Mouse (Mus musculus): Measurements from ENCODE around the gene Amfr.

GRCm38 (mm10) chr8:93923897-93924334 lies 88.7 kb downstream of the Amfr start:
- TF ChIP-seq CTCF (IDR thresholded peaks at IDR 0.05; ENCODE audit: borderline replicate concordance, insufficient read depth, low read length), result no peak
- no peak for TF ChIP-seq POLR2A (IDR thresholded peaks at IDR 0.05; ENCODE audit: low read depth, low read length)
